Mouse (Mus musculus) bone marrow, adult 2 months (tissue): ENCODE measurements at regions not wholly inside any gene's neighbourhood (a gene's known extent, or its start where the extent isn't known, plus 50 kb on each side); places are given as distances from the start of the nearest gene placed in this dataset.

Experiments used
- CTCF ChIP-seq: fragments of 200-500 bp; IDR thresholded peaks from 2 replicates; pipeline ENCODE4 v1.5.1; 2011; ENCODE audit warnings: low read length, control low read depth; ENCODE audit not compliant: control insufficient read depth, insufficient read depth
- POLR2A ChIP-seq: fragments of 200-500 bp; IDR thresholded peaks from 2 replicates; pipeline ENCODE4 v1.6.1; 2011; ENCODE audit warnings: low read depth, mild to moderate bottlenecking, control low read depth, low read length, borderline replicate concordance; ENCODE audit not compliant: control insufficient read depth

GRCm38 (mm10) chr12:106519141-106519540, 509.1 kb downstream of the Vrk1 start:
- TF ChIP-seq CTCF (no peak), POLR2A (no peak)
